Mouse (Mus musculus) megakaryocyte, embryonic 14.5 days (primary cell): ENCODE results near the gene F930015N05Rik. TPM values are rescaled to one million over a fixed set of nuclear protein-coding genes. Genes with fewer than 3 reads are reported as not detected.

Experiments used
- H3K27me3 ChIP-seq: replicated peaks from 2 replicates; pipeline ENCODE3; 2012; ENCODE audit warnings: inconsistent platforms
- H3K36me3 ChIP-seq: replicated peaks from 2 replicates; pipeline ENCODE3; 2012; ENCODE audit warnings: low read length, inconsistent platforms, mixed read lengths
- H3K4me1 ChIP-seq: 2 replicates; pipeline ENCODE4 v1.6.1; 2012; ENCODE audit warnings: inconsistent platforms
- H3K4me3 ChIP-seq: replicated peaks from 2 replicates; pipeline ENCODE3; 2012; ENCODE audit warnings: moderate library complexity, mild to moderate bottlenecking, inconsistent platforms
- H3K9me3 ChIP-seq: 2 replicates; pipeline ENCODE4 v1.6.1; 2012; ENCODE audit warnings: inconsistent platforms
- FLI1 ChIP-seq: IDR thresholded peaks from 2 replicates; pipeline ENCODE4 v1.6.1; 2012; ENCODE audit warnings: low read length, inconsistent platforms, mixed read lengths
- GATA1 ChIP-seq: IDR thresholded peaks from 3 replicates; pipeline ENCODE4 v1.6.1; 2012; ENCODE audit warnings: mixed read lengths, low read length, inconsistent platforms, borderline replicate concordance
- polyA plus RNA-seq: library from polyadenylated mRNA; stranded (reverse); fragments of >175 nt; gene quantifications from 2 replicates; pipeline ENCODE4 v1.2.3, GENCODE M21; 2012; ENCODE audit warnings: low replicate concordance; ENCODE audit not compliant: insufficient read depth

F930015N05Rik gene
- polyA plus RNA-seq, 1 experiment, result not detected

DNA sequence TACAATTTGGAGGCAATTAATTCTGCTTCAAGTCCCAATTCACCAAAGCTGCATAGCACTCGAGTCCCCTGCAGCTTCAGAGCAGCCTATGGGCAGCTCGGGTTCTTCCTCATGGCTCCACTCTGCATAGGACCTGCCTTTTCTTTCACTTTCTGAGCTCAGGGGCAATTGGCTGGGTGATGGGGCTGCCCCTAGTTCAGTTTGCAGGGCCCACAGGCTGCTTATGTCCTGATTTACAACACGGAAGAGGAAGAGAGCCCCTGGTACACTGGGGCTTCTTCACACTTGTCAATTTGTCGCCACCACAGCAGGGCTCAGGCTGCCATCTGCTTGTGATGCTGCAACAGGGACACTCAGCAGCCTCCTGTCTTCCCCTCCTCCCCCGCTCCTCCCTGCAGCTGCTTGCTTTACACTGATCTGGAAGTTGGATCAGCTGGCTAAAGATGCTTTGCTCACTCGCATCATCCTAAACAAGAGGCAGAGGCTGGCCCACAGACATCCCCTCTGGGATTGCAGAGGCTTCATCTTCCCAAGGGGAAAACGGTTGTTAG is 40.0 kb downstream of the F930015N05Rik start:
- Histone ChIP-seq H3K4me1 (no peaks in the 10 kb centered on the region), H3K9me3 (no peaks in the 10 kb centered on the region; the same call in none of the 2 replicates), H3K36me3 (no peaks in the 10 kb centered on the region), H3K27me3 (no peaks in the 10 kb centered on the region), H3K4me3 (no peak overlapping the region)
- TF ChIP-seq FLI1, result no peak
- no peak for TF ChIP-seq GATA1

- H3K36me3 ChIP-seq, result no peaks in the 10 kb centered on the region
- no peaks in the 10 kb centered on the region for H3K4me1 ChIP-seq
- no peak for TF ChIP-seq FLI1
- no peak for TF ChIP-seq GATA1
- H3K27me3 ChIP-seq, result no peaks in the 10 kb centered on the region
- no peak overlapping the region for H3K4me3 ChIP-seq
- H3K9me3 ChIP-seq, result peaks cover 3% of the 10 kb centered on the region; the same call in 1 of the 2 replicates
Observed at GRCm38 (mm10) chr11:64386333-64386732, 50.1 kb downstream of the F930015N05Rik start.

Other genes starting within 250 kb of the F930015N05Rik start
- gene Hs3st3a1, start 1.3 kb downstream of the F930015N05Rik start, polyA plus RNA-seq, result 0.03 TPM in 1 of 2 replicates, not detected in the other